Mouse (Mus musculus): ENCODE data around the gene Edem1. TPM values are rescaled to one million over a fixed set of nuclear protein-coding genes. Genes with fewer than 3 reads are reported as not detected.

The Edem1 gene
- polyA plus RNA-seq, 1 experiment from 2014 or later, result 20.1 TPM

DNA sequence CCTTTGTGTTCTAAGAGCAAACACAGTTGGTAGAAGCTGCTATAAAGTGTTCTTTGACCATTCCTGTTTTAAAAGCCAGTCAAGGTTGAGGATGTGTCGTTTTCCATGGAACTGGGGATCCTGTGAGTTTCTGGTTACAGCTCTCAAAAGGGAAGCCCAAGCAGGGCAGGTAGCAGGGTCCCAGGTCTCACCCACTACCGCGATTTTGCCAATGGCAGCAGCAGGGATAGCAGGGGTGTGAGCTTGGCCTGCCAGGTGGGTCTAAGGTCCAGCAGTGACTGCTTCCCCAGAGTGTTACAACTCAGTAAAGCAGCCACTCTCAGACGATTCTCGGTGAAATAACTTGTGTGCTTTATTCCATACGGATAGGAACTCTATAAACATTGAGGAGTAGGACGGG lies 22.6 kb upstream of the Edem1 start:
- ATAC-seq (ENCODE audit: insufficient number of reproducible peaks, insufficient read depth, low FRiP score, low TSS enrichment, low read depth), result no peak
- Histone ChIP-seq H3K9ac (replicated peaks) (no peak overlapping the region), H3K27me3 (no peaks in the 10 kb centered on the region), H3K9me3 (no peaks in the 10 kb centered on the region), H3K27ac (no peak overlapping the region), H3K36me3 (no peaks in the 10 kb centered on the region), H3K4me1 (replicated peaks) (no peaks in the 10 kb centered on the region), H3K4me2 (no peak overlapping the region), H3K4me3 (replicated peaks) (no peak overlapping the region)
- WGBS, result 79% methylated on average over 7 of the region's 7 CpGs

DNA sequence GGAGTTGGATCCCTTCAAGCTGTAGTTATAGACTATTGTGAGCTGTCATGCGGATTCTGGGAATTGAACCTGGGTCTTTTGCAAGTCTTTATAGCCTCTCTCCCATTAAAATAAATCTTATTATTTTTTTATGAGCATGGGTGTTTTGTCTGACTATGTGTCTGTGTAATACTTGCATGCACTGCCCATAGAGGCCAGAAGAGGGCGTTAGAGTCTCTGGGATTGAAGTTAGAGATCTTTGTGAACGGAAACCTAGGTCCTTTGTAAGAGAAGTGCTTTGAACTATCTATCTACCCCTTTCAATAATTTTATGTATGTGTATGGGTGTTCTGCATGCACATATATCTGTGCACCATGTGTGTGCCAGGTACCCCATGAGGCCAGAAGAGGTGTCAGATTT lies 21.0 kb upstream of the Edem1 start:
- Histone ChIP-seq H3K9ac (replicated peaks) (no peak overlapping the region), H3K27ac (no peak overlapping the region), H3K9me3 (no peaks in the 10 kb centered on the region), H3K4me2 (no peak overlapping the region), H3K27me3 (no peaks in the 10 kb centered on the region), H3K36me3 (no peaks in the 10 kb centered on the region), H3K4me1 (replicated peaks) (no peaks in the 10 kb centered on the region), H3K4me3 (replicated peaks) (no peak overlapping the region)
- 71% methylated on average over 3 of the region's 3 CpGs for WGBS
- ATAC-seq (ENCODE audit: insufficient number of reproducible peaks, insufficient read depth, low FRiP score, low TSS enrichment, low read depth), result no peak

- 80% methylated on average over 1 of the region's 1 CpGs for WGBS
- Histone ChIP-seq H3K27ac (no peak overlapping the region), H3K27me3 (no peaks in the 10 kb centered on the region), H3K9ac (replicated peaks) (no peak overlapping the region), H3K36me3 (no peaks in the 10 kb centered on the region), H3K4me2 (no peak overlapping the region), H3K4me3 (replicated peaks) (no peak overlapping the region), H3K4me1 (replicated peaks) (no peaks in the 10 kb centered on the region), H3K9me3 (no peaks in the 10 kb centered on the region)
- ATAC-seq (ENCODE audit: insufficient number of reproducible peaks, insufficient read depth, low FRiP score, low TSS enrichment, low read depth), result no peak
Observed at GRCm38 (mm10) chr6:108808786-108809185, 19.7 kb upstream of the Edem1 start.

- Histone ChIP-seq H3K4me1 (replicated peaks) (no peaks in the 10 kb centered on the region), H3K4me3 (replicated peaks) (no peak overlapping the region), H3K9ac (replicated peaks) (no peak overlapping the region), H3K27me3 (no peaks in the 10 kb centered on the region), H3K9me3 (no peaks in the 10 kb centered on the region), H3K36me3 (peaks cover 5% of the 10 kb centered on the region; the same call in 1 of the 2 replicates), H3K4me2 (no peak overlapping the region), H3K27ac (no peak overlapping the region)
- ATAC-seq (ENCODE audit: insufficient number of reproducible peaks, insufficient read depth, low FRiP score, low TSS enrichment, low read depth), result no peak
- 70% methylated on average over 10 of the region's 10 CpGs for WGBS
Observed at GRCm38 (mm10) chr6:108810237-108810636, 18.2 kb upstream of the Edem1 start.

- H3K36me3 ChIP-seq, result peaks cover 12% of the 10 kb centered on the region; the same call in 1 of the 2 replicates
- H3K9me3 ChIP-seq, result no peaks in the 10 kb centered on the region
- ATAC-seq (ENCODE audit: insufficient number of reproducible peaks, insufficient read depth, low FRiP score, low TSS enrichment, low read depth), result no peak
- no peak overlapping the region for H3K9ac ChIP-seq (replicated peaks)
- 79% methylated on average over 2 of the region's 2 CpGs for WGBS
- H3K27ac ChIP-seq, result no peak overlapping the region
- H3K4me1 ChIP-seq (replicated peaks), result no peaks in the 10 kb centered on the region
- no peak overlapping the region for H3K4me3 ChIP-seq (replicated peaks)
- H3K4me2 ChIP-seq, result no peak overlapping the region
- H3K27me3 ChIP-seq, result no peaks in the 10 kb centered on the region
Observed at GRCm38 (mm10) chr6:108812134-108812533, 16.3 kb upstream of the Edem1 start.

DNA sequence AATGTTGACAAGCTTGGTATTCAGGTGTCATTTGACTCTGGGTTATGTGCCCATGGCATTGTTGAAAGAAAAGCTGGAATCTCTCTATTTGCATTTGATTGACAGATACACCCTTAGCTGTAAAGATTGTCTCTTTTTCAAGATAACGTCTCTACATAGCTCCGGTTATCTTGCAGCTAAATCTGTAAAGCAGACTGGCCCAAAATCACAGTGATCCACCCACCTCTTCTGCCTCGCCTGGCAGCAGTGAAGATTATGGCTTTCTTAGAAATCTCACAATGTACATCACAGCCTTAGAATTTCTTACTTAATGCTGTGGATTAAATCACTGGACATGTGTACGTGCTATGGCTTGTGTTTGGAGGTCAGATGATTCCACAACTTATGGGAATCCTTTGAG lies 10.9 kb upstream of the Edem1 start:
- WGBS, result 86% methylated on average over 4 of the region's 4 CpGs

DNA sequence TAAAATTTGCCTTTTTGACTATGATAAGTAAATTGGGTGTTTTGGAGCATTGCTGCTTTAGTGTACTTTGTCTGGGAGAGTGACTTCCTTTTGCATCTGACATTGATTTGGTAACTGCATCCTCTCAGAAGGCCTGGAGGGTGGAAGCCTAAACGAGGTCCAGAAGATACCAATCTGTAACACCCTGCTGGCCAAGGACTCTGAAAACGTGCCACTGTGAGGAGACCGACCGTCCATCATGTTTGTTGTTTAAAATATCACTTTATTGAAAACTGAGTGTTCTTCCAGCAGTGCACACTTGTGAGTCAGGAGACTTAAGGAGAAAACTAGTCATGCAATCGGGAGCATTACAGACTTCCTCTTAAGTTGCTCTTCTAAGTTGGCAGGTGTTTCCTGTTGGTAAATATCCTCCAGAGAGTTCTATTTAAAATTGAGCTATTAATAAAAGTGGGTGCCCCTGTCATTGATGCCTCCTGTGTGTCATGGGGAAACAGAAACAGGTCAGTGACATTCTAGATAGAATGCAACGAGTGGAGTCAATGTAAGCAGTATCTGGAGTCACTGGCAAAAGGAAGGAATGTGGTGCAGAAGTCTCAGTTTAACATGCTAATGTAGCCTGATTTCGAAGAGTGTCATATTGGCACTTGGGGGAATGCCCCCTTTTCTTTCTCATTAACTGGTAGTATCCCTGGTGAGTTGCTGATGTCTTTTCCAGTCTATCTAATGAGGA lies 3.5 kb upstream of the Edem1 start:
- no peak overlapping the region for H3K4me3 ChIP-seq (replicated peaks)
- H3K4me2 ChIP-seq, result no peak overlapping the region
- no peak overlapping the region for H3K27ac ChIP-seq
- ATAC-seq (ENCODE audit: insufficient number of reproducible peaks, insufficient read depth, low FRiP score, low TSS enrichment, low read depth), result no peak
- peaks cover 37% of the 10 kb centered on the region for H3K36me3 ChIP-seq
- no peaks in the 10 kb centered on the region for H3K9me3 ChIP-seq
- 67% methylated on average over 7 of the region's 7 CpGs for WGBS
- H3K27me3 ChIP-seq, result no peaks in the 10 kb centered on the region
- peaks cover 12% of the 10 kb centered on the region for H3K4me1 ChIP-seq (replicated peaks)
- H3K9ac ChIP-seq (replicated peaks), result no peak overlapping the region

More for the DNA sequence above, 10.9 kb upstream of the Edem1 start:
- Histone ChIP-seq H3K27me3 (no peaks in the 10 kb centered on the region), H3K4me3 (replicated peaks) (no peak overlapping the region), H3K36me3 (peaks cover 59% of the 10 kb centered on the region), H3K27ac (no peak overlapping the region), H3K4me2 (no peak overlapping the region), H3K9me3 (no peaks in the 10 kb centered on the region), H3K4me1 (replicated peaks) (no peaks in the 10 kb centered on the region), H3K9ac (replicated peaks) (no peak overlapping the region)
- no peak for ATAC-seq (ENCODE audit: insufficient number of reproducible peaks, insufficient read depth, low FRiP score, low TSS enrichment, low read depth)

- no peak for ATAC-seq (ENCODE audit: insufficient number of reproducible peaks, insufficient read depth, low FRiP score, low TSS enrichment, low read depth)
- H3K4me3 ChIP-seq (replicated peaks), result no peak overlapping the region
Observed at GRCm38 (mm10) chr6:108826070-108826469, 2.4 kb upstream of the Edem1 start.

GRCm38 (mm10) chr6:108827336-108827920 lies 1.0 kb upstream of the Edem1 start:
- H3K9me3 ChIP-seq, result no peaks in the 10 kb centered on the region
- H3K9ac ChIP-seq (replicated peaks), result peak overlapping the region; percentile 38; the same call in 1 of the 2 replicates
- 29% methylated on average over 5 of the region's 5 CpGs for WGBS
- peaks cover 19% of the 10 kb centered on the region for H3K4me1 ChIP-seq (replicated peaks)
- peak overlapping the region; percentile 78 for H3K4me2 ChIP-seq
- H3K4me3 ChIP-seq (replicated peaks), result peak overlapping the region; percentile 84
- H3K27me3 ChIP-seq, result no peaks in the 10 kb centered on the region
- H3K36me3 ChIP-seq, result peaks cover 16% of the 10 kb centered on the region; the same call in 1 of the 2 replicates
- ATAC-seq (ENCODE audit: insufficient number of reproducible peaks, insufficient read depth, low FRiP score, low TSS enrichment, low read depth), result no peak
- H3K27ac ChIP-seq, result no peak overlapping the region

More at GRCm38 (mm10) chr6:108826070-108826469, 2.4 kb upstream of the Edem1 start:
- Histone ChIP-seq H3K9me3 (no peaks in the 10 kb centered on the region), H3K9ac (replicated peaks) (no peak overlapping the region), H3K36me3 (peaks cover 29% of the 10 kb centered on the region), H3K4me2 (no peak overlapping the region), H3K27ac (no peak overlapping the region), H3K4me1 (replicated peaks) (peaks cover 16% of the 10 kb centered on the region), H3K27me3 (no peaks in the 10 kb centered on the region)
- WGBS, result 67% methylated on average over 3 of the region's 3 CpGs

- Histone ChIP-seq H3K9me3 (no peaks in the 10 kb centered on the region), H3K27me3 (no peaks in the 10 kb centered on the region), H3K4me1 (replicated peaks) (peaks cover 19% of the 10 kb centered on the region), H3K27ac (peak overlapping the region; percentile 87), H3K4me2 (peak overlapping the region; percentile 78), H3K36me3 (peaks cover 4% of the 10 kb centered on the region; the same call in 1 of the 2 replicates), H3K4me3 (replicated peaks) (peak overlapping the region; percentile 84), H3K9ac (replicated peaks) (peak overlapping the region; percentile 83)
- no peak; the same call in 1 of the 2 replicates for ATAC-seq (ENCODE audit: insufficient number of reproducible peaks, insufficient read depth, low FRiP score, low TSS enrichment, low read depth)
- WGBS, result under 1% methylated on average over 56 of the region's 56 CpGs
Observed at GRCm38 (mm10) chr6:108828872-108829271, 431 bp downstream of the Edem1 start.

DNA sequence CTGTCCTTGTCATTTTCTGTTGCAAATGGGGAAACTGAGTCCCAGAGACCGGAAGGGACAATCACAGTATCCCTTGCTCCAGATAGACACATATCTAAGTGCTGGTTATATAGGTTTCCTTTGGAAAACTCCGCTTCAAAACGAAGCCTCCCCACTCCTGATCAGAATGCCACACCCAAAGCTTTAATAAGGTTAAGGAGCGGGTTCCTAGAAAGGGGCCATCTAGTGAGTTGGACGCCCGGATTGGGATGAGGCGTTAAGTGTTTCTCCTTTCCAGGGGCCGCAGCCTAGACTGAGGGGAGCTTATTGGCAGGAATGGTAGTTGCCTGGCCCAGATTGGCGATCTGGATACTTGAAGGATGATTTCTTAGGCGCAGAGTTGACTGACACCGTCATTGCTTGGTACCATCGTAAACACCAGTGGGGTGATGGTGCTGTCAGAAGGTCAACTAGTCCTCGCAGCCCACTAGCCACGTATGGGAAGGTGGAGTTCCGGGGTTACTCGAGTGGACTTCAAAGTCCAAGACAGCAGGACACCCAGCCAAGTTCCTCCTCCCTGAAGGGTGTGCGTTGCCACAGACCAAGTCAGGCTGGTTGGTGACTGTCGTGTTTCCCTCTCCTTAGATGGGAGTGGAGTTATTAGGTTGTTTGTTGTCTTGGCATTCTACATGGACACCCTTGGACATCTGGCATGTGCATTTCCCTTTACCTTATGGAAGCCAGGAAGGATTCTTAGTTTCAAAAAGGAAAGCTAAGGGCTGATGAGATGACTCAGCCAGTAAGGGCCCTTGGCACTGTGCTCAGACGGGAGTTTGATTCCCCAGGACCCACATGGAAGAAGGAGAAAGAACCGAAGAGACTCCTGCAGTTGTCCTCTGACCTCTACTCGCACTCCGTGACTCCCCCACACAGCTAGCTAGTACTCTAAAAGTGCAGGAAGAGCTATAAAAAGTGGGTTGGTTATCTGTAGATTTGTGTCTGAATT lies 1.2 kb downstream of the Edem1 start:
- Histone ChIP-seq H3K9me3 (no peaks in the 10 kb centered on the region), H3K4me1 (replicated peaks) (peaks cover 19% of the 10 kb centered on the region), H3K27ac (no peak overlapping the region), H3K36me3 (no peaks in the 10 kb centered on the region; the same call in 1 of the 2 replicates), H3K27me3 (no peaks in the 10 kb centered on the region), H3K9ac (replicated peaks) (peak overlapping the region; percentile 83), H3K4me3 (replicated peaks) (peak overlapping the region; percentile 84), H3K4me2 (peak overlapping the region; percentile 78)
- ATAC-seq (ENCODE audit: insufficient number of reproducible peaks, insufficient read depth, low FRiP score, low TSS enrichment, low read depth), result no peak
- WGBS, result 20% methylated on average over 22 of the region's 22 CpGs
